Mouse (Mus musculus): Measurements from ENCODE around the gene Umps. TPM values are rescaled to one million over a fixed set of nuclear protein-coding genes. Genes with fewer than 3 reads are reported as not detected.

Umps gene
- total and polyA plus RNA-seq, 3 experiments: 109 to 132 TPM; not detected in 1

GRCm38 (mm10) chr16:33966538-33967282 is at the start of gene Umps (continued):
- TF ChIP-seq NRF1 (IDR thresholded peaks at IDR 0.05; ENCODE audit: insufficient read depth, low read depth, low read length, poor library complexity, severe bottlenecking) (no peak), TAL1 (IDR thresholded peaks at IDR 0.05; ENCODE audit: low read length) (no peak), ZC3H11A (IDR thresholded peaks at IDR 0.05; ENCODE audit: low read depth, low read length) (no peak), CHD1 (IDR thresholded peaks at IDR 0.05; ENCODE audit: low read depth, low read length) (0 out of 2 replicates have a peak, but pooled peaks have one; percentile 87)

DNA sequence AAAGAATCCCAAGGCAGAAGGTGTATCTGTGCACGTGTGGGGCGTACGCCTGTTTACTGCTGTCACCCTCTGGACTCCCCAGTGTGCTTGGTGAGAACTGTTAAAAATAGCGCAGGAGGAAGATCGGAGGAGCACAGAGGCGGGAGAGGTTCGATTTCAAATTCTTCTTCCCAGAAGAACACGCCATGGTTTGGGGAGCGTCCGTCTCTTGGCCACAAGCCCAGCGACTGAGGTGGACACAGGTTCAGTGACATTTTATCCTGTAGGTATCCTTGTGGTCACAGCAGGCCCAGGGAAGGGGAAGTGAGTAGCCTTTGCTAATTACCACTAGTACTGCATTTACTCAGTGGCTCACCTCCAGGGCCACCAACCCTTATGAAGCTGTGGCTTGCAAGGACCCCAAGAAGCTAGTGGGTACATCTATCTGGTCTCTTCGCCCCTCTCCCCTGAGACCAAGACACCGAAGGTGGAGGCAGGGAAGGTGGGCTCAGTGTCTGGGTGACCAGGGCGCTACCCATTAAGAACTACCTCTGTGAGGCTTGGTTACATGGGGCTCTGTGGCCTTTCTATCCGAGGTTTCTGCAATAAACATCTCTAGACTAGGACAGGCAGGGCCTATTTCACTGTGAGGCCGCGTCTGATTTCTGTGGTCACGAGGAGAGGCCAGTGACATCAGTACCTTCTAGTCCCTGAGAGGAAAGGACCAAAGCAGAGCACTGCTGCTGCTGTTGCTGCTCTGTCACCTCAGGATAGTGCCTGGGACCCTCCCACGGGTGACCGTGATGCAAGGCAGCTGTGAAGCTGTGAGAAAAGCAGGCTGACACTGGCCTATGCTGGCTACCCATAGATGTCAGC is 45.4 kb upstream of the Umps start:
- Histone ChIP-seq H3K4me3 (ENCODE audit: control insufficient read depth in 1 of 2, insufficient read depth in 1 of 2, low read depth in 2 of 2, low read length in 2 of 2) (no peak overlapping the region), H3K79me2 (ENCODE audit: control insufficient read depth, insufficient read depth, low read length, poor library complexity) (no peaks in the 10 kb centered on the region), H3K27me3 (ENCODE audit: control insufficient read depth in 1 of 2, insufficient read depth in 2 of 2, low read length in 2 of 2) (no peaks in the 10 kb centered on the region), H3K9ac (ENCODE audit: control insufficient read depth, low read depth, low read length, poor library complexity, severe bottlenecking) (no peak overlapping the region), H3K4me1 (ENCODE audit: control insufficient read depth in 1 of 2, insufficient read depth in 2 of 2, low read length in 2 of 2) (peaks cover 0 to 7% of the 10 kb centered on the region in 2 experiments; a peak in 3 of 4 replicates), H3K36me3 (ENCODE audit: control insufficient read depth in 1 of 2, insufficient read depth in 2 of 2, low read length in 2 of 2) (peaks cover 0 to 7% of the 10 kb centered on the region in 2 experiments; a peak in 2 of 4 replicates), H3K9me3 (replicated peaks; ENCODE audit: insufficient read depth, low read length) (no peaks in the 10 kb centered on the region), H3K27ac (ENCODE audit: control insufficient read depth, low read depth, low read length) (no peak overlapping the region)
- DNase-seq (ENCODE audit: low read depth, low spot score): no peak
- TF ChIP-seq ZNF384 (IDR thresholded peaks at IDR 0.05; ENCODE audit: low read depth, low read length) (no peak), USF2 (IDR thresholded peaks at IDR 0.05; ENCODE audit: borderline replicate concordance in 1 of 2, insufficient read depth in 1 of 2, low read depth in 1 of 2, low read length in 2 of 2) (no peak), MAZ (IDR thresholded peaks at IDR 0.05; ENCODE audit: low read depth, low read length) (no peak), MAX (IDR thresholded peaks at IDR 0.05; ENCODE audit: low read length) (no peak), ZKSCAN1 (IDR thresholded peaks at IDR 0.05; ENCODE audit: low read depth, low read length) (no peak), SIN3A (IDR thresholded peaks at IDR 0.05; ENCODE audit: low read length) (no peak), E2F4 (IDR thresholded peaks at IDR 0.05; ENCODE audit: borderline replicate concordance, low read depth, low read length) (no peak), MYB (IDR thresholded peaks at IDR 0.05; ENCODE audit: low read depth, low read length) (no peak), POLR2A (IDR thresholded peaks at IDR 0.05; ENCODE audit: control insufficient read depth in 1 of 2, insufficient read depth in 1 of 2, low read depth in 1 of 2, low read length in 2 of 2, poor library complexity in 1 of 2) (no peak), ZC3H11A (IDR thresholded peaks at IDR 0.05; ENCODE audit: low read depth, low read length) (no peak), SMC3 (IDR thresholded peaks at IDR 0.05; ENCODE audit: low read depth, low read length) (no peak)

DNA sequence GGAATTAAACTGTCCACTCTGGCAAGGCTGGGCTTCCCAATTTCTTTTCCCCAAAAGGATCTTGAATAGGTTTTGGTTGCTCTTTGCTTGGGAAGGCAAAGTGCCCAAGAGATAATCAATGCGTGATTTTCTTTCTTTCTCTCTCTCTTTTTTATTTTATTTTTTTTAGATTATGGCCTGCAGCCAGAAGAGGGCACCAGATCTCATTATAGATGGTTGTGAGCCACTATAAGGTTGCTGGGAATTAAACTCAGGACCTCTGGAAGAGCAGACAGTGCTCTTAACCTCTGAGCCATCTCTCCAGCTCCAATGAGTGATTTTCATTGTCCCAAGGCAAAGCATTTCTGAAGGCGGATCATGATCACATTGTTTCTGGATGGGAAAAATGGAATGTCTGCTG is 42.7 kb upstream of the Umps start:
- Histone ChIP-seq H3K27ac (ENCODE audit: control insufficient read depth, low read depth, low read length) (no peak overlapping the region), H3K9ac (ENCODE audit: control insufficient read depth, low read depth, low read length, poor library complexity, severe bottlenecking) (no peak overlapping the region), H3K4me1 (ENCODE audit: control insufficient read depth in 1 of 2, insufficient read depth in 2 of 2, low read length in 2 of 2) (peaks cover 0 to 8% of the 10 kb centered on the region in 2 experiments; a peak in 3 of 4 replicates), H3K36me3 (ENCODE audit: control insufficient read depth in 1 of 2, insufficient read depth in 2 of 2, low read length in 2 of 2) (peaks cover 0 to 7% of the 10 kb centered on the region in 2 experiments; a peak in 2 of 4 replicates), H3K9me3 (replicated peaks; ENCODE audit: insufficient read depth, low read length) (no peaks in the 10 kb centered on the region), H3K27me3 (ENCODE audit: control insufficient read depth in 1 of 2, insufficient read depth in 2 of 2, low read length in 2 of 2) (no peaks in the 10 kb centered on the region), H3K4me3 (ENCODE audit: control insufficient read depth in 1 of 2, insufficient read depth in 1 of 2, low read depth in 2 of 2, low read length in 2 of 2) (no peak overlapping the region), H3K79me2 (ENCODE audit: control insufficient read depth, insufficient read depth, low read length, poor library complexity) (no peaks in the 10 kb centered on the region)
- DNase-seq (ENCODE audit: low read depth, low spot score): no peak
- TF ChIP-seq RAD21 (IDR thresholded peaks at IDR 0.05; ENCODE audit: low read depth, low read length) (peak; percentile 46), E2F4 (IDR thresholded peaks at IDR 0.05; ENCODE audit: borderline replicate concordance, low read depth, low read length) (no peak), JUND (IDR thresholded peaks at IDR 0.05; ENCODE audit: low read depth, low read length) (no peak), SMC3 (IDR thresholded peaks at IDR 0.05; ENCODE audit: low read depth, low read length) (peak; percentile 54), CTCF (IDR thresholded peaks at IDR 0.05 in 2 of 3, conservative IDR thresholded peaks at IDR 0.05 in 1 of 3; ENCODE audit: control insufficient read depth in 1 of 3, insufficient read depth in 1 of 3, low read depth in 2 of 3, low read length in 3 of 3, poor library complexity in 1 of 3, severe bottlenecking in 1 of 3) (peak in 1 of 3 experiments; percentile 41; a peak in 2 of 6 replicates), ZC3H11A (IDR thresholded peaks at IDR 0.05; ENCODE audit: low read depth, low read length) (peak; percentile 27; the same call in 1 of the 2 replicates)

All from MEL (cell line).